Mouse (Mus musculus) induced T-regulatory cell, adult 2 months (primary cell): ENCODE results near the gene Myom1.
A peak's percentile ranks its signal among the peaks of the same experiment; 100 is the strongest.

ENCODE experiments used
- DNase-seq: peaks from one replicate; pipeline ENCODE4 v3.0.0-alpha.2; 2012; ENCODE audit warnings: low read depth

The Myom1 gene

DNA sequence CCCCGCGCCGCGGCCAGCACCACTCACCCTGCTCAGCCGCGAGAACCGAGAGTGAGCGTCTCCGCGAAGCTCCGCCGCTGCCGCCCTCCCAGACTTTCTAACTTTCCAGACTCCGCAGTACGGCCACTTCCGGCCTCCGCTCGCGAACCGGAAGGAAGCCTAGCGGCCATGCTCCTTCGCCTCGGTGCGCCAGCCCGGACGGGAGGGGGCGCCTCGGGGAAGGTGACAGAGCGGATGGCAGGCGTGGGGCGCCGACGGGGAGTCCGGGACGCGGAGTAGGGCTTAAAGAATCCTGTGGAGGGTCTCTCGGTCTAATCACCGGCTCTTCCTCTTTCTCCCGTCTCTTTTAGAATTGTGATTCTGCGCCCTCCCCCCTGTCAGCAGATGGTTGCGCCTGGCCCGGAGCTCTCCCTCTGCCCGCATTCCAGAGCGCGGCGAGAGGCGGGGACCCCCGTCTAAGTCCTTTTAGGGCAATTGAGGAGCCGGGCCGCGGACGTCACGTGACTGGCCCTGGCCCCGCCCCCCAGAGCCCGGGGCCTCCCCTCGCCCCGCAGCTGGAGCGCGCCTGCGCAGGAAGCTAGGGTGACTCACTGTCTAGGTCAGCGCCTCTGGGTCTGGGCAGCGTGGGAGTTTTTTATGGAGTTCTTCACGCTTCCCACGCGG is at the start of gene Myom1:
Gene Myom1 (plus strand): TSS at position 553 of the 663 bp plus-strand sequence.
- peak; percentile 98 for DNase-seq

DNA sequence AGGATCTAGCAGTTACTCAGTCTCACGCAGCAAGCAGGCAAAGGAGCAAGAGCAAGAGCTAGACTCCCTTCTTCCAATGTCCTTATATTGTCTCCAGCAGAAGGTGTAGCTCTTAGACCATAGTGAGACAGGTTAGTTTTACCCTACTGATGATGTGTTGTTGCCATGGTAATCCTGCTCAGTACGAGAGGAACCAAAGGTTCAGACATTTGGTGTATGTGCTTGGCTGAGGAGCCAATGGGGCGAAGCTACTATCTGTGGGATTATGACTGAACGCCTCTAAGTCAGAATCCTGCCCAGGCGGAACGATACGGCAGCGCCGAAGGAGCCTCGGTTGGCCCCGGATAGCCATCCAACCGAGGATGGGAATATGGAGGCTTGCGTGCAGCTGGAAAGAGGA is 38.9 kb upstream of the Myom1 start:
- peak; percentile 73 for DNase-seq

DNA sequence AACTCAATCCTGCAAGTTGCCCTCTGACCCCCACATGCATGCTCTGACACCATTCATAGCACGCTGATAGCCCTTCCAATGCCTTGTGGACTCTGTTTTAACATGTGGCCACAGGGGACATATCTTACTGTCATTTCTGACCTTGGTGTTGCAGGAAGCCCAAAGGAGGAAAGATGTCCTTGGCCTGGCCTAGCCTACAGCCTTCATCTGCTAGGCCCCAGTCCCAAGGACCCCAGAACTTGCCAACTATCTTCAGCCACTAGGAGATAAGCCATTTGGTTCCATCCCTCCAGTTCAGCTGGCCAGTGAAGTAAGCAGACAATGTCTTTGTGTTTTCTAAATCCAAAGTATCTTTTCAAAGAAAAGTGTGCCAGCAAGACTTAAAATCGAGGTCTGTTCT is 37.2 kb upstream of the Myom1 start:
- DNase-seq, result no peak

DNA sequence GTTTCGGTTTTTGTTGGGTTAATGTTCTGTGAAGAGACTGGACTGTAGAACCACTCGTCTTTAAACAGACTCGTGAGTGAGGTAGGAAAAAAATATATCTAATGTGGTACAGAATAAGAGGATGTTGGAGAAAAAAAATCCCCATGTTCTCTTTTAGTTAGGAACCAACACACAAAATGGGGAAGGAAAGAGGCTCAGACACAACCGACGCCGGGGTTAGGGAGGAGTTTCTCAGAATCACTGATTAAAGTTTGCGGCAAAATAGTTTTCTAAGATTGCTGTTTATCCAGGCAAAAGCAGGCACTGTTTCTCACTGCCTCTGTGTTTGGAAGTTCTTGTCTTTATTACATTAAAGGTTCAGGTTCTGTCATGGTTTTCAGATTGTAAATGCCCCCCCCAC is 36.3 kb upstream of the Myom1 start:
- no peak for DNase-seq

DNA sequence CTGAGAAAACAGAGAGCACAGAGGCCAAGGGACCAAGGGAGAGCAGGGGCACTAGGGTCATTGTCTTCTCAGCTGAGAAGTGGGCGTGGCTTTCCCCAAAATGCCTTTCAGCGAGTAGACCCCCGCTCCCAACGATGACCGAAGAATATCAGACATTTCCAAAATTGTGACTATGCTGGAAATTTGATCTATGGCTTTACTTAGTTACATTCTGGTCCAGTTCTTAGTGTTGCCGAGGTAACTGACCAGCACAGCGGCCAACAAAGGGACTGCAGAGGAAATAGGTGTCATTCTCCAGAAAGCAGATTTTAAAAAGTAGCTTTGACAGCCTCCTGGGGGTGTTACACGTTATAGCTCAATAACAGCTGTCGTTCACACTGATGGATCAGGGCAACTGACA is 35.2 kb upstream of the Myom1 start:
- no peak for DNase-seq

DNA sequence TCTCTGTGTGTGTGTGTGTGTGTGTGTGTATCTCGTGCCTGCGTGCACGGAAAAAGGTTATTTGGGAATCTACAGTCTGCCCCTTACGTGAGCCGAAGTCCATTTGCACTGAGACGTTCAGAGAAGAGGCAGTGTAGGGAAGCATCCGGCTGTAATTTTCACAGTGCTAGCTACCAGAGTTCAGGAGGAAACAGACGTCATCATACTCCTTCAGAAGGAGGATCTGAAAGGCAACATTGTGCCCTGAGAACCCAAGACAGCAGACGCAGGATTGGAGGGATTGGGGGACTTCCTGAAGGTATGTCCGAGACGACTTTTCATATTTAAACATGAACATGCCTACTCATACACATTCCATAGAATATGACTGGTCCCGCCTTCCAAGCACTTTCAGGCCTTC is 34.8 kb upstream of the Myom1 start:
- DNase-seq, result peak; percentile 28

DNA sequence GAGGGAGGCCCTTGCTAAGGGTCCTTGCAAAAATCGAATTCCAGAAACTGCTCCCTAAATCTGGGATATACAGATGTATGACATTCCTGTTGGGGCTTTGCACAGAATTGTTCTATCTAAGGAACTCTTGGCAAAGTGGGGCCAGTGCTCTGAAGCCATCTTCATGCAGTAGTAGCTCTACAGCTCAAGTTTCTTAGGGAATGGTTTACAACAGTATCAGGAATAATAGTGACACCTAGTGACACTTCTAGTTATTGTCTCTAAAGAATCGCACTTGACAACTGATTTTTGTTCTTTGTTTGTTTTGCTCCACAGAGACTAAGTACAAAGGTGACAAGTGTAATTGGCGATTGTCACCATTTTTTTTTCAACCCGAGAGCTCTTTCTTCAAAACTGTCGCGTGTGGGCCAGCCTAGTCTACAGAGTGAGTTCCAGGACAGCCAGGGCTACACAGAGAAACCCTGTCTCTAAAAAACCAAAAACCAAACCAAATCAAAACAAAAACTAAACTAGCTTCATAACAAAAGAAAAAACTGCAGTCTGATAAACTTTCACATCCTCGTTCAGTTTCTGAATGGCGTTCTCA is 33.7 kb upstream of the Myom1 start:
- DNase-seq, result peak; percentile 77

DNA sequence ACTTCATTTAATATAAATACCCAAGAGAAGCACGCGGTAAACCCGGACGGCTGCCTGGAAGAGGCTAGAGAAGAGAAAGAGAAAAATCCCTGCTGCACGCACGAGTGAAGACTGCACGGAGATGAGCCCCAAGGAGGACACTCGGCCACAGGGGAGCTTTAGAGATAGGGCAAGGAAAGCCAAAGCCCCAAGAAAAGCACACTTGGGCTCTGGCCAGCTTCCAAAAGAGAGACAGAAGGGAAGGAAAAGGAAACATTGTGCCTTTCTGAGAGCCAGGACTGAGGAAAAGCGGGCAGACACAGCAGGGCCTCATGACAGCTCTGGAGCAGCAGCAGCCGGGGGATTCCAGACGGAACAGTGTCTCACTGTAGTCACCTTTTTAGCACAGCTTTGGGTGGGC is 31.2 kb upstream of the Myom1 start:
- no peak for DNase-seq

DNA sequence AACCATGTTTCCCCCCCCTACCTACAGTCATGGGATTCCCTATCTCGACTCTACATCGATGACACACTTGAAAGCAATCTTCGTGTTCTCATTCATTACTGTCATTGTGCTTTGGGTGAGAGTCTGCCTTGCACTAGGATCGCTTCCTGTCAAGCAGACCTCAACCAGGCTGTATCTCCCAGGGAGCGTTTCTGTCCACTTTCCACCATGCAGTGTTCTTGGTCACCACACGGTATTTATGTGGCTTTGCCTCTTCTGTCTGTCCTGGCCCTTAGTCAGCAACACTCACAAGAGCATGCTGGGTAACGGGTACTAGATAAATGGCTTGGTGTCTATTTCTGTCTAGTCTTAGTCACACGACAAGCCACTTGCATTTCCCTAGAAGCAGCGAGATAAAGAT is 29.0 kb upstream of the Myom1 start:
- DNase-seq, result peak; percentile 83

DNA sequence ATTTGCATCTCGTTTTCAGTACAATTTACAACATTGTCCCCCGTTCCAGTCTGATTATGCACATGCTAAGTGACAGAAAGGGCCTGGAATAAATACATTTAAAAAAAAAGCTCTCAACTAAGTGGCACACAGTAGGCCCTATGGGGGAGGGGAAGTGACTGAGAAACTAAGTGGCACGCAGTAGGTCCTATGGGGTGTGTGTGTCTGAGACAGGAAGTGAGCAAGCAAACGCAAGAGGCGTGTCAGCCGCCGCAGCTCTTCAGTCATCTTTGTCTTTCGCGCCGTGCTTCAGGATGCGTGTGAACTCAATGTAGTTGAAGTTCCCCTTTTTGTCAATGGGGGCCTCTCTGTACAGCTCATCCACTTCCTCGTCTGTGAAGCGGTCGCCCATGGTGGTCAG is 28.4 kb upstream of the Myom1 start:
- peak; percentile 67 for DNase-seq

DNA sequence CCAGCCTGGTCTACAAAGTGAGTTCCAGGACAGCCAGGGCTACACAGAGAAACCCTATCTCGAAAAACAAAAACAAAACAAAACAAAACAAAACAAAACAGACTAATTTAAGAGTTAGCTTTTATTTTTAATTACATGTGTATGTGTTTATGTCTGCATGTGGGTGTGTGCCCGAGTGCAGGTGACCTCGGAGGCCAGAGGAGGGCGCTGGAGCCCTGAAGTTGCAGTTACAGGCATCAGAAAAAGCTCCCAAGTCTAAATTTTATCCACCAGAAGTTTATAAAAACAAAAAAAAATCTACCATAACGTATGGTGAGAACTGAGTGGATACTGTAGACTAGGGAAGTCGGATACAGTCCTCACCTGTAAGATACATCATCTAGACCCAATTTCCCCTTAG is 24.6 kb upstream of the Myom1 start:
- no peak for DNase-seq

DNA sequence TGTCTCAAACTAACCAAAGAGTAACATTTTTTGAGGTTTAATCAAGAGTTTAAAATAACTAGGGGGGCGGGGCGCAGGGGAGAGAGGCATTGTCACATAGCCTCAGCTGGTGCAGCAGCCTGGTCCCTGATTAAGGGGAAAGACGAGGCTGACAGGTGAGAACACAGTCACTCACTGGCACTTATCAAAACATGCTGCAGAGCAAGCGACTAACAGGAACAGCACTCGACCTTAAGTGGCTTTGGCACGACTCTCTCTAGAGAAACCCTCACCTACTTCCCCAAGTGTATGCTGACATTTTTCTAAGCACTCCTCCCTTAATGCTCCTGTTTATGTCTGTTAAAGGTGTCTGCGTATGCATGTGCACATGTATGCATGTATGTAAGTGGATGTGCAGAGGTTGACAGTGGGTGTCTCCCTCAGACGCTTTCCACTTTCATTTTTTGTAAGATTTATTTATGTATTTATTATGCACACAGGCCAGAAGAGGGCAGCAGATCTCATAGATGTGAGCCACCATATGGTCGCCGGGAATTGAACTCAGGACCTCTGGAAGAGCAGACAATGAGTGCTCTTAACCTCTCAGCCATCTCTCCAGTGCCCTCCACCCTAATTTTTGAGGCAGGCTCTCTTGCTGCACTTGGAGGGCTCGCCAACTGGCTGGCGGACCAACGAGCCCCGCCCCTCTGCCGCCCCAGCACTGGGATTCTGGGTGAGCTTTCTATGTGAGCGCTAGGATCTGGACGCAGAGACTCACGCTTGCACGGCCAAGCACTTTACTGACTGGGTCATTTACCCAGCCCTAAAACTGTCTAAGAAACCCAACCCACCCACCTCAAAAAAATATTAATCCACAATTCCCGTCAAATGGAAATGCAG is 22.8 kb upstream of the Myom1 start:
- peak; percentile 77 for DNase-seq

DNA sequence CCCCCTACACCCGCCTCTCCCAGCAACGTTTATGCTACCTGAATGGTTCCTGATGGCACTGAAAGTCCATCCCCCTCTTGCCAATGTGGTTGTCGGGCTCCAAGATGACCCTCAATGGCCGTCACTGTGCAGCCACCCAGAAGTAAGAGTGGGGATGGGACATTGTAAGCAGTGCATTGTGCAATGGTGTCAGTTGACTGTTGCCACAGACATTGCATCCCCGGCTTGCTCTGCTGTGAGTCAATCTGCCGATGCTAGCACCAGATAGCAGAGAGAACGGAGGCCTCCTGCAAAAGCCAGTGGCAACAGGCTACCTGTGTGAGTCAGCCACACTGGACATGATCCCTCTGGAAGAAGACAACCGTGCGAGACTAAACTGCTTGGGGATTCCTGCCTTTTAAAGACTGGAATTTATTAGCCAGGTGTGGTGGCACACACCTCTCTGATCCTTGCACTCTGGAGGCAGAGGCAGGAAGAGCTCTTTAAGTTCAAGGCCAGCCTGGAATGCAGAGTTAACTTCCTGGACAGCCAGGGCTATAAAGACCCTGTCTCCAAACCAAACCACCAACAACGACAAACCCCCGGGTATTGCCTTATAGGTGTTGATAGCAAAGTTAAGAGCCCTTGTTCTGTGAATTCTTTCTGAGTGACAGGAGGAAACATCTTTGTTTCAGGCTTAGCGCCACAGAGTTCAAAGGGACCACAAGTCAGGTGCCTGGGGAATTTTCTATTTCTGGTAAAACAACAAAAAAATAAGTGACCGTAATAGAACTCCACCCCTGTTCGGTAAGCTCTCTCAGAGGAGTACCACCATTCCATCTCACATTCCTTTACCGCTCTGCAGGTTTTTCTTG is 16.7 kb upstream of the Myom1 start:
- DNase-seq, result peak; percentile 83

DNA sequence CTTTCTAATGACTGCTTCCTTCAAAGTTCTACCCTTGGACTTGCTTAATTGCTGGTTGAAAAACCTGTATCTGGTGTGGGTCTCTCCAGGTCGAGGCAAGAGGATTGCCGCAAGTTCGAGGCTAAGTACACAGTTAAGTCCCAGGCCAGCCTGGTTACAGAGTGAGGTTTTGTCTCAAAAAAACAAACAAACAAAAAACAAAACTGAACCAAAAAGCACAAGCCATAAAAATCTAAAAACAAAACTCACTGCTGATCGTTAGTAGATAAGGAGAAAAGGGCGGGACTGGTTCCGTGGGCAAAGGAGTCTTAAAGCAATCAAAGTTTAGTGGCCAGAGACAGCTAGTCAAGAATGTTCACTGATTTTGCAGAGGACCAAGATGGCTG is 16.1 kb upstream of the Myom1 start:
- DNase-seq, result peak; percentile 81

DNA sequence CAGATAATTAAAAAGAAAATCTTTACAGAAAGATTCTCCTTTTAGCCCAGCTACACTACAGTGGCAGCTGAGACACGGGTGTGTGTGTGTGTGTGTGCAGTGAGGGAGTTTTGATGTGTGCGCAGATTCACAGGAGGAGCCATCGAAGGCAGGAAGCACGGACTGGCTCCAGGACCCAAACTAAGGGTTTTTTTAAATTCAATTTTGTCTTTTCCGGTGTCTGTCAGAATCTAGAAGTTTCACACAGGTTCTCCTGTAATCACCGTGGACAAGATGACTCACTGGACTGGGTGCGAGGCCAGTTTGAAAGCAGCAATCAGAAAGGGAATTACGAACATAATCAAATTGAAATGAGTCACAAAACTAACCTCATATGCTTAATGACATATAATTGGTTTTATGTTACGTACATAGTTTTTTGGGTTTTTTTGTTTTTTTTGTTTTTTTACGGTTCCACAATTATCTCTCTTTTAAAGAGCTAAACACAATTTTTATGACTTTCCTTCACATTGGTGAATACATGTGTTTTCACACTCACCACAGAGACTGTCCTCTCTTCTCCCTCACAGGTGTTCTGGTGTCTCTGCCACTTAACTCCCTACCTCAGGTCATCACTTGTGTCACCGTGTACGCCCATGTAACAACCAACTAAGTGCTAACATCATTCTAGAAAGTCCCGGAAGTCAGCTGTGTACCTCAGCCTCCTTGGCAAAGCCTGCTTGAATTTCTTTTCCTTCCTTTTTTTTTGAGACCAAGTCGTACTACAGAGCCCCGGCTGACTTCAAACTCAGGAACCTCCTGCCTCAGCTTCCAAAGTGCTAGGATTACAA is 15.4 kb upstream of the Myom1 start:
- peak; percentile 88 for DNase-seq

DNA sequence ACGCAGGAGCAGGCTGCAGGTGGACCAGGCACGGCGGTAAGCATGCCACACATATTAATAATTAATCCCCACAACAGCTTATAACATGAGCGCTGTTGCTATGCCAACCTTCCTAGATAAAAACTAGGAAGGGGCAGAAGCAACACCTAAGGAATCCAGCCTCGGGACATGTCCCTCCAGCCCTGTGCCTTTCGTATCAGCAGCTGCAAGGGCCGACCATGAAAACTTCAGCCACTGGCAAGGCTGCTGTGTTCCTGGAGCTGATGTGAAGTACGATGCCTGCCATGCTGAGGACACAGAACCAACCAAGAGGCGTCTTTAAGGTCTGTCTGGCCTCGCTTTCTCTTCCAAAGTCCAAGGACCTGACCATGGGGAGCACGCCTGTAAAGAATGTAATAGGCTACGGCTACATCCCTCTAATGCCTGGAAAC is 14.1 kb upstream of the Myom1 start:
- DNase-seq, result peak; percentile 39

DNA sequence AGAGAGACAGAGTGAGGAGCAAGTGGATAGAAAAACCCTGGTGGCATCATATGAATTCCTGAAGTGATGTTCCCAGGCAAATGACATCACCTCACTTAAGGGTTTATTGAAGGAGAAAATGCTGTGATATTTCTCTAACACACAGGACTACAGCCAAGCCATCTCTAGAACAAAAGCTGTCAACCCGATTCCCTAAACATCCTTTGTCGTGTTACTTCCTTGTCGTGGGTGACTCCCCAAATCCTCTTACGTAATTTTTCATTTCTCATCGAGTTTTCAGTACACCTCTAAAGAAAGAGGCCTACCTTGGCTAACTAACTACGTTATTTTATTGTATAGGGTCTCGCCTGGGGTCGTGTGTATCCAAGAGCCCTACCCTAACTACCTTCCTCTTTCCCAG is 13.0 kb upstream of the Myom1 start:
- peak; percentile 65 for DNase-seq

DNA sequence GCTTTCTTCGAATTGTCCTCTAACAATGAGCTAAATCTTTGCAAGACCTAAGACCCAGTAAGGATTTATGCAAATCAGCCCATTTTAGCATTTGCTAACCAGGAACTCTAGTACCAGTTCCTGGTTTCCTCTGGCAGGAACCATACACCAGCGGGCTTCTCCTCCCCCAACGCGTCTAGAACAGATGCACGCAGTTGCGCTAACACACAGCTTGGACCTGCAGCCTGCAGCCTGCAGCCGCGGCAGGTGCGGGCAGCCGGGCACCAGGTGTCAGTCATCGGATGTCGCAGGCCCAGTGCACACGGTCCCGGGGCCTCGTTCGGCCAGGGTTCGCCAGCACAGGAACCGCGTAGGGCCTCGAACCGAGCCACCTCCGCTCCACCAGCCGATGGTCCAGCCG is 12.4 kb upstream of the Myom1 start:
- DNase-seq, result peak; percentile 80

DNA sequence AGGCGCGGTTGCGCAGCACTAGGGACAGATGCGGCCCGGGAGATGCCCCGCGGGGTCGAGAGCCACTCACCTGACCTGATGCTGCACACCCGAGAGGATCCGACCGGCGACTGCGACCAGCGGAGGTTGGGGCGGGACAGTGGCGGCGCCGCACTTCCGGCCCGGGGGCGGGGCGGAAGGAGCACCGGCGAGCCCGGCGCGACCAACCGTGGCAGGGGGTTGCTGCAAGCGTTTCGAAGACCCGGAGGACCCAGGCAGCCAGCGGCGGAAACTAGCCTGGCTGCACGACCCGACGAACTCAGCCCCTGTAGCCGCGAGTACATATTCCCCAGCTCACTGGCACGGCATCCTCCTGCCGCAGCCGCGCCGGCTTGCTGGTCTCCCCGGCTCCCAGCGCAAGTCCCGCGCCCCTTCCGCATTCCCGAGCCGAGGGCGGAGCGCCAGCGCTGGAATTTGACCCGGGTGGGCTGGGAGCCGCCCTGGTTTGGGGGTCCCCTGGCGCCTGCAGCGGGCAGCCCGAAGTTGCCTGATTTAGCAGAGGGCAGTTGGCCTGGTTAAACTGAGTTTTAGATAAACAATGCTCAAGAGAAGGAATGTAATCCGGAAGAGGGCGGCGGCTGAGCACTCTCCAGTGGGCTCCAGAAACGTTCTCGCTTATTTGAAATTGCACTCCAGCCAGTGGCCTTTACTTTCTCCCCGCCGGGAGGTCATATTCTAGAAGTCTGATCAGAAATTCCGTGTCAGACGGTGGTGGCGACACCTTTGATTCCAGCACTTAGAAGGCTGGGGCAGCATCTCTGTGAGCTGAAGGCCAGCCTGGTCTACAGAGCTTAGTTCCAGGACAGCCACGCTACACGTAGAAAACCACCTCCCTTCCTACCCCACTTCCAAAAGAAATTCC is 11.8 kb upstream of the Myom1 start:
- DNase-seq, result peak; percentile 92
